Mouse (Mus musculus) midbrain, embryonic 11.5 days (tissue): ENCODE data around the gene Mrm2. TPM values are rescaled to one million over a fixed set of nuclear protein-coding genes. Genes with fewer than 3 reads are reported as not detected.

Experiments
- ATAC-seq: fragments of 200-750 bp; cut with Nextera tagmentation; 2 replicates; pipeline ENCODE4 v1.8.0; 2017; ENCODE audit warnings: moderate TSS enrichment, moderate library complexity; ENCODE audit not compliant: low FRiP score
- DNase-seq: peaks from one replicate; pipeline ENCODE4 v3.0.0; 2015; ENCODE audit warnings: low spot score; ENCODE audit errors: missing footprints
- H3K27ac ChIP-seq: fragments of 300-500 bp; sonication (generic); 2 replicates; pipeline ENCODE4 v1.5.1; 2014; ENCODE audit warnings: low read depth, low read length
- H3K27me3 ChIP-seq: fragments of 300-500 bp; sonication (generic); 2 replicates; pipeline ENCODE4 v1.6.1; 2014; ENCODE audit warnings: mild to moderate bottlenecking, low read length, moderate library complexity, mixed read lengths; ENCODE audit not compliant: control insufficient read depth, insufficient read depth
- H3K36me3 ChIP-seq: fragments of 300-500 bp; sonication (generic); 2 replicates; pipeline ENCODE4 v1.6.1; 2014; ENCODE audit warnings: mild to moderate bottlenecking, low read length, moderate library complexity, mixed read lengths; ENCODE audit not compliant: control insufficient read depth, insufficient read depth
- H3K4me1 ChIP-seq: fragments of 300-500 bp; sonication (generic); 2 replicates; pipeline ENCODE4 v1.6.1; 2014; ENCODE audit warnings: low read length; ENCODE audit not compliant: control insufficient read depth, insufficient read depth
- H3K4me2 ChIP-seq: fragments of 300-500 bp; sonication (generic); 2 replicates; pipeline ENCODE4 v1.6.1; 2014; ENCODE audit warnings: mild to moderate bottlenecking, moderate library complexity
- H3K4me3 ChIP-seq: fragments of 300-500 bp; sonication (generic); 2 replicates; pipeline ENCODE4 v1.5.1; 2014; ENCODE audit warnings: low read depth, low read length
- H3K9ac ChIP-seq: fragments of 300-500 bp; sonication (generic); 2 replicates; pipeline ENCODE4 v1.6.1; 2014; ENCODE audit warnings: low read length
- H3K9me3 ChIP-seq: fragments of 300-500 bp; sonication (generic); 2 replicates; pipeline ENCODE4 v1.6.1; 2016; ENCODE audit warnings: low read length; ENCODE audit not compliant: control insufficient read depth
- WGBS: fragments of 180-500 bp; shearing (Covaris S2); extraction: QIAGEN DNeasy Blood & Tissue Kit; methylation state at CpG from one replicate; pipeline ENCODE4 v1.1.7; 2014; 5-methylcytosine and 5-hydroxymethylcytosine counted together
- polyA plus RNA-seq: library from polyadenylated mRNA; unstranded; fragments of >200 nt; fragmentation: Nextera tagmentation; extraction: Ambion mirVana; gene quantifications from 2 replicates; pipeline ENCODE4 v1.2.1, GENCODE M21; 2014

The Mrm2 gene
- polyA plus RNA-seq, 1 experiment from 2014 or later = 22.4 TPM

- H3K27ac ChIP-seq = no peak overlapping the region
- H3K4me1 ChIP-seq = peaks cover 7% of the 10 kb centered on the region
- peaks cover 2% of the 10 kb centered on the region; the same call in 1 of the 2 replicates for H3K36me3 ChIP-seq
- no peak overlapping the region for H3K9ac ChIP-seq
- ATAC-seq = no peak
- no peaks in the 10 kb centered on the region for H3K27me3 ChIP-seq
- WGBS = 66% methylated on average over 4 of the region's 4 CpGs
- peak overlapping the region; percentile 76; the same call in 1 of the 2 replicates for H3K4me3 ChIP-seq
- no peaks in the 10 kb centered on the region for H3K9me3 ChIP-seq
- peak; percentile 77 for DNase-seq
- peak overlapping the region; percentile 89; the same call in 1 of the 2 replicates for H3K4me2 ChIP-seq
Observed at GRCm38 (mm10) chr5:140332519-140332918, 821 bp upstream of the Mrm2 start.

GRCm38 (mm10) chr5:140324058-140324457 lies 7.6 kb downstream of the Mrm2 start:
- H3K9ac ChIP-seq = no peak overlapping the region
- WGBS = 93% methylated on average over 5 of the region's 5 CpGs
- no peaks in the 10 kb centered on the region for H3K27me3 ChIP-seq
- ATAC-seq = no peak
- H3K4me1 ChIP-seq = peaks cover 5% of the 10 kb centered on the region
- no peak overlapping the region for H3K4me2 ChIP-seq
- H3K4me3 ChIP-seq = no peak overlapping the region
- peak; percentile 69 for DNase-seq
- no peak overlapping the region for H3K27ac ChIP-seq
- H3K36me3 ChIP-seq = peaks cover 2% of the 10 kb centered on the region; the same call in 1 of the 2 replicates
- H3K9me3 ChIP-seq = no peaks in the 10 kb centered on the region

- WGBS = 3% methylated on average over 17 of the region's 17 CpGs
- H3K4me2 ChIP-seq = peak overlapping the region; percentile 45
Observed at GRCm38 (mm10) chr5:140321756-140322575, 9.7 kb downstream of the Mrm2 start.

GRCm38 (mm10) chr5:140321042-140321755 lies 10.5 kb downstream of the Mrm2 start, which contains the start of the genes Mad1l1 and Nudt1:
Mad1l1 (minus strand) TSS chr5:140321552.
Nudt1 (plus strand) TSS chr5:140321656.
- ATAC-seq = peak; percentile 89
- peak within 1 kb of the TSS; percentile 89 for H3K9ac ChIP-seq
- peak within 1 kb of the TSS; percentile 52; the same call in 1 of the 2 replicates for H3K27ac ChIP-seq
- under 1% methylated on average over 60 of the region's 60 CpGs for WGBS
- DNase-seq = peak; percentile 99
- H3K36me3 ChIP-seq = no peaks in the 10 kb centered on the region
- H3K27me3 ChIP-seq = no peaks in the 10 kb centered on the region
- H3K9me3 ChIP-seq = no peaks in the 10 kb centered on the region
- H3K4me2 ChIP-seq = peak within 1 kb of the TSS; percentile 45
- H3K4me1 ChIP-seq = peaks cover 5% of the 10 kb centered on the region
- peak within 1 kb of the TSS; percentile 65 for H3K4me3 ChIP-seq

More at GRCm38 (mm10) chr5:140321756-140322575, 9.7 kb downstream of the Mrm2 start:
- DNase-seq (no peak), ATAC-seq (peak; percentile 42; the same call in 1 of the 2 replicates)
- Histone ChIP-seq H3K4me1 (peaks cover 5% of the 10 kb centered on the region), H3K9ac (peak overlapping the region; percentile 89), H3K36me3 (no peaks in the 10 kb centered on the region), H3K9me3 (no peaks in the 10 kb centered on the region), H3K4me3 (peak overlapping the region; percentile 65), H3K27me3 (no peaks in the 10 kb centered on the region), H3K27ac (peak overlapping the region; percentile 52; the same call in 1 of the 2 replicates)

- H3K36me3 ChIP-seq = peaks cover 5% of the 10 kb centered on the region; the same call in 1 of the 2 replicates
- 86% methylated on average over 3 of the region's 3 CpGs for WGBS
Observed at GRCm38 (mm10) chr5:140316716-140317115, 15.0 kb downstream of the Mrm2 start.

GRCm38 (mm10) chr5:140307602-140308001 lies 24.1 kb downstream of the Mrm2 start:
- DNase-seq = peak; percentile 10
- Histone ChIP-seq H3K27ac (no peak overlapping the region), H3K36me3 (peaks cover 23% of the 10 kb centered on the region), H3K4me3 (no peak overlapping the region), H3K4me1 (no peaks in the 10 kb centered on the region), H3K9ac (no peak overlapping the region), H3K9me3 (no peaks in the 10 kb centered on the region), H3K27me3 (no peaks in the 10 kb centered on the region), H3K4me2 (no peak overlapping the region)
- 92% methylated on average over 14 of the region's 14 CpGs for WGBS
- ATAC-seq = no peak

More at GRCm38 (mm10) chr5:140316716-140317115, 15.0 kb downstream of the Mrm2 start:
- no peaks in the 10 kb centered on the region for H3K27me3 ChIP-seq
- ATAC-seq (no peak), DNase-seq (peak; percentile 51)
- no peak overlapping the region for H3K9ac ChIP-seq
- H3K4me3 ChIP-seq = no peak overlapping the region
- peaks cover 5% of the 10 kb centered on the region for H3K4me1 ChIP-seq
- no peaks in the 10 kb centered on the region for H3K9me3 ChIP-seq
- no peak overlapping the region for H3K4me2 ChIP-seq
- H3K27ac ChIP-seq = no peak overlapping the region

- Histone ChIP-seq H3K4me3 (no peak overlapping the region), H3K27me3 (no peaks in the 10 kb centered on the region), H3K9me3 (no peaks in the 10 kb centered on the region), H3K27ac (no peak overlapping the region), H3K4me2 (no peak overlapping the region), H3K36me3 (peaks cover 27% of the 10 kb centered on the region), H3K4me1 (no peaks in the 10 kb centered on the region), H3K9ac (no peak overlapping the region)
- WGBS = 77% methylated on average over 8 of the region's 8 CpGs
- ATAC-seq (no peak), DNase-seq (peak; percentile 72)
Observed at GRCm38 (mm10) chr5:140306016-140306415, 25.7 kb downstream of the Mrm2 start.

- no peak overlapping the region for H3K9ac ChIP-seq
Observed at GRCm38 (mm10) chr5:140298291-140298690, 33.4 kb downstream of the Mrm2 start.

More at GRCm38 (mm10) chr5:140298291-140298690, 33.4 kb downstream of the Mrm2 start:
- Histone ChIP-seq H3K36me3 (peaks cover 21% of the 10 kb centered on the region), H3K27me3 (no peaks in the 10 kb centered on the region), H3K4me1 (no peaks in the 10 kb centered on the region), H3K27ac (no peak overlapping the region), H3K4me2 (no peak overlapping the region), H3K4me3 (no peak overlapping the region), H3K9me3 (no peaks in the 10 kb centered on the region)
- WGBS = 86% methylated on average over 4 of the region's 4 CpGs
- no peak for ATAC-seq
- DNase-seq = peak; percentile 61
